Mouse (Mus musculus): ENCODE results near the gene Gm10130. TPM values are rescaled to one million over a fixed set of nuclear protein-coding genes. Genes with fewer than 3 reads are reported as not detected.
A peak's percentile ranks its signal among the peaks of the same experiment; 100 is the strongest.
"Not testable (repeated sequence)": the region's sequence is repeated elsewhere in the genome, so short reads cannot be mapped to it uniquely, and the experiment has no call there.

The Gm10130 gene
- 1.3 TPM in 1 of 2 replicates, not detected in the other for polyA plus RNA-seq (2014; fragmentation: Nextera tagmentation; extraction: Ambion mirVana)

- Histone ChIP-seq H3K4me3 (ENCODE audit: low read depth, low read length) (no peak within 1 kb of the TSS), H3K9me3 (replicated peaks; ENCODE audit: control insufficient read depth, low read length) (peaks cover 43% of the 10 kb centered on the region), H3K4me1 (ENCODE audit: control insufficient read depth, insufficient read depth, low read length) (no peaks in the 10 kb centered on the region), H3K36me3 (ENCODE audit: control insufficient read depth, insufficient read depth, low read length) (peaks cover 9% of the 10 kb centered on the region; the same call in 1 of the 2 replicates), H3K4me2 (ENCODE audit: low read length) (no peak within 1 kb of the TSS), H3K27me3 (replicated peaks; ENCODE audit: control insufficient read depth, insufficient read depth, low read length) (no peaks in the 10 kb centered on the region), H3K9ac (ENCODE audit: low read length) (no peak within 1 kb of the TSS), H3K27ac (ENCODE audit: low read depth, low read length) (no peak within 1 kb of the TSS)
- DNase-seq (ENCODE audit: low spot score), result no peak
- ATAC-seq, result no peak
- WGBS, result 93% methylated on average over 5 of the region's 5 CpGs
These were observed at the start of gene Gm10130 for GRCm38 (mm10) chr2:150323402-150323801. Gene Gm10130 (plus strand): TSS chr2:150323702.

GRCm38 (mm10) chr2:150293669-150294068 is 29.8 kb upstream of the Gm10130 start:
- 91% methylated on average over 6 of the region's 6 CpGs for WGBS

DNA sequence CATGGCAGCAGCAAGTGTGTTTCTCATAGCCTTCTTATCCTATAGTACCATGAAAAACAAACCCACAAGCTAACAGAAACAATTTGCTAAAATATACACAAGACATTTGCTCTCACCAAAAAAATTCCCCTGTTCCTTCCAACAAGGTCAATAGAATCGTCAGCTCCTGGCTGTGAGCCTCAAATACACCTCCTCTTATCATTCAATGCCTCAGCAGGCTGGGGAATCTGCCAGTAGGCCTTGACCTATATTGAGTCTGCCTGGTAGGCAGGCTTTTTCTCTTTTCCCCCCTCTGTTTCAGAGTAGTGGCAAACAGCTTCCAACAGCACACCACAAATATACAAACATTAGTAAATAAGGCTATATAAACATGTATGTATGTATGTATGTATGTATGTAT is 24.4 kb upstream of the Gm10130 start:
- WGBS, result 43% methylated on average over 1 of the region's 1 CpGs
- no peaks in the 10 kb centered on the region for H3K9me3 ChIP-seq (replicated peaks; ENCODE audit: control insufficient read depth, low read length)
- no peaks in the 10 kb centered on the region for H3K36me3 ChIP-seq (ENCODE audit: control insufficient read depth, insufficient read depth, low read length)
- no peak overlapping the region for H3K4me3 ChIP-seq (ENCODE audit: low read depth, low read length)
- ATAC-seq (no peak), DNase-seq (ENCODE audit: low spot score) (no peak)
- no peaks in the 10 kb centered on the region for H3K27me3 ChIP-seq (replicated peaks; ENCODE audit: control insufficient read depth, insufficient read depth, low read length)
- H3K9ac ChIP-seq (ENCODE audit: low read length), result no peak overlapping the region
- H3K27ac ChIP-seq (ENCODE audit: low read depth, low read length), result no peak overlapping the region
- no peak overlapping the region for H3K4me2 ChIP-seq (ENCODE audit: low read length)
- no peaks in the 10 kb centered on the region for H3K4me1 ChIP-seq (ENCODE audit: control insufficient read depth, insufficient read depth, low read length)

More at GRCm38 (mm10) chr2:150293669-150294068, 29.8 kb upstream of the Gm10130 start:
- Histone ChIP-seq H3K9ac (ENCODE audit: low read length) (no peak overlapping the region), H3K4me3 (ENCODE audit: low read depth, low read length) (no peak overlapping the region), H3K4me1 (ENCODE audit: control insufficient read depth, insufficient read depth, low read length) (no peaks in the 10 kb centered on the region), H3K36me3 (ENCODE audit: control insufficient read depth, insufficient read depth, low read length) (no peaks in the 10 kb centered on the region), H3K27ac (ENCODE audit: low read depth, low read length) (no peak overlapping the region), H3K4me2 (ENCODE audit: low read length) (no peak overlapping the region), H3K9me3 (replicated peaks; ENCODE audit: control insufficient read depth, low read length) (no peaks in the 10 kb centered on the region), H3K27me3 (replicated peaks; ENCODE audit: control insufficient read depth, insufficient read depth, low read length) (no peaks in the 10 kb centered on the region)
- ATAC-seq (no peak), DNase-seq (ENCODE audit: low spot score) (no peak)

DNA sequence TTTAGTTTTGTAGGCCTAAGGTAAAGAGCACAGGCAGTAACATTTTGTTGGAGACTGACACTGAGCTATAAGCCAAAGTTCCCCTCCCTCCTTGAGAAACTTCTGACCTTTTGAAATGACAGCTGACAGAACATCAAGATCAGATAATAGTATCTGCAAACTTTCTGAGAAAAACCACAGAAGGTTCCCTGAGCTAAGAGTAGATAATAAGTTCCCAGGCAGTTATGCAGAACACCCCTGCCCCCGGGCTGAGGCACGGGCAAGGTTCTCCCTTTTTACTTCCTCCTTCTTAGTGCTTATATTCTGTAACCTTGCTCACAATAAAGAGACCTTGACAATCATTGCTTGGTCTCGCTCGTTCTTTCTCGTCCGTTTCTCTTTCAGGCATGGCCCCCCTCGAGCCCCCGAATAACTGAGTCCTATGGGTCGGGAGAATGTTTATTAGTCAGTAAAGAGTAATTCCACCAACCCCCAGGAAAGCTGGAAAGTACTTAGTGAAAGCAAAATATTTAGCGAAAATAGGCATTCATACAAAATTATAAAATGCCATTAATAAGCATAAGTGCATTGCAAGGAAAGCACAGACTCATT is 16.2 kb upstream of the Gm10130 start:
- Histone ChIP-seq H3K27ac (ENCODE audit: low read depth, low read length) (no peak overlapping the region), H3K4me1 (ENCODE audit: control insufficient read depth, insufficient read depth, low read length) (no peaks in the 10 kb centered on the region), H3K9ac (ENCODE audit: low read length) (no peak overlapping the region), H3K9me3 (replicated peaks; ENCODE audit: control insufficient read depth, low read length) (no peaks in the 10 kb centered on the region), H3K27me3 (replicated peaks; ENCODE audit: control insufficient read depth, insufficient read depth, low read length) (no peaks in the 10 kb centered on the region), H3K4me3 (ENCODE audit: low read depth, low read length) (no peak overlapping the region), H3K4me2 (ENCODE audit: low read length) (no peak overlapping the region), H3K36me3 (ENCODE audit: control insufficient read depth, insufficient read depth, low read length) (no peaks in the 10 kb centered on the region)
- 90% methylated on average over 10 of the region's 10 CpGs for WGBS
- DNase-seq (ENCODE audit: low spot score) (no peak), ATAC-seq (no peak)

- not testable (repeated sequence) for H3K27ac ChIP-seq (ENCODE audit: low read depth, low read length); H3K9me3 ChIP-seq (replicated peaks; ENCODE audit: control insufficient read depth, low read length); H3K4me1 ChIP-seq (ENCODE audit: control insufficient read depth, insufficient read depth, low read length); H3K36me3 ChIP-seq (ENCODE audit: control insufficient read depth, insufficient read depth, low read length); H3K27me3 ChIP-seq (replicated peaks; ENCODE audit: control insufficient read depth, insufficient read depth, low read length)
- peak; percentile 99 for ATAC-seq
- H3K4me3 ChIP-seq (ENCODE audit: low read depth, low read length), result peak overlapping the region; percentile 39
- peak; percentile 91 for DNase-seq (ENCODE audit: low spot score)
- peak overlapping the region; percentile 58 for H3K9ac ChIP-seq (ENCODE audit: low read length)
- H3K4me2 ChIP-seq (ENCODE audit: low read length), result peak overlapping the region; percentile 53
- WGBS, result 17% methylated on average over 19 of the region's 19 CpGs
These were observed 12.3 kb upstream of the Gm10130 start for GRCm38 (mm10) chr2:150310952-150311884.

DNA sequence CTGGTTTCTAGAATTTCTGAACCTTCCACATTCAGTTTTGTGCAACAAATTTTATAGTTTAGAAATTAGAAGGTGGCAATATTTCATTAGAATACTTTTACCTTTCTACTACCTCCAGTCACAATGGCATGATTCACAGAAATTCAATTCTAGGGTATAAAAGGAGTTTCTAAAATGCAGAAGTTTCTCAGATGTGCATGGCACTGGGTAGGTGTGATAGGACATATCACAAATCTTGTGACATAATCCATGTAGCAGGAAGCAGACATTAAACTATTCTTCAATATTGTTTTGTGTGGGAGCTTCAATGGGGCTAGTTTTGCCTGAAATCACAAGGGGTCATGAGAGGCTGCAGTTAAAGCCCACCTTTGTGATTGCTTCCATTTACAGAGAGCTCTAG is 7.4 kb upstream of the Gm10130 start:
- Histone ChIP-seq H3K9ac (ENCODE audit: low read length) (no peak overlapping the region), H3K4me1 (ENCODE audit: control insufficient read depth, insufficient read depth, low read length) (no peaks in the 10 kb centered on the region), H3K4me2 (ENCODE audit: low read length) (no peak overlapping the region), H3K4me3 (ENCODE audit: low read depth, low read length) (no peak overlapping the region), H3K9me3 (replicated peaks; ENCODE audit: control insufficient read depth, low read length) (peaks cover 22% of the 10 kb centered on the region), H3K36me3 (ENCODE audit: control insufficient read depth, insufficient read depth, low read length) (no peaks in the 10 kb centered on the region), H3K27ac (ENCODE audit: low read depth, low read length) (no peak overlapping the region), H3K27me3 (replicated peaks; ENCODE audit: control insufficient read depth, insufficient read depth, low read length) (no peaks in the 10 kb centered on the region)
- DNase-seq (ENCODE audit: low spot score) (no peak), ATAC-seq (no peak)

DNA sequence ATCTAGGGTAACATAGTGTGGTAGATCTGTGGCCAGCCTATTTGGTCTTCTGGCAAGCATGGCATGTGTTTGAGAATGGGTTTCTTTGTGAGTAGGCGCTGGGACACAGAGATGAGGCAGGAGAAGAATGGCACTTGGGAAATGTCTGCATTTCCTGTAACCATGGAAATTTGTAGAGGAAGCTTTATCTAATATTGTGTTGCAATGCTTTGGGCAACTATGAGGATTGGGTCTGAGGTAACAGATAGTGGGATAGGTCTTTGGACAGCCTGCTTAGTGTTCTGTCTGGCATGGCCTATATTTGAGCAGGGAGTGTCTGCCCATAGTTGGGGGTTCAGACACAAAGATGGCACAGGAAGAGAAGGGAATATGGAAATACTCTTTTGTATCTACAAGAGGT is 4.5 kb upstream of the Gm10130 start:
- H3K9me3 ChIP-seq (replicated peaks; ENCODE audit: control insufficient read depth, low read length), result peaks cover 39% of the 10 kb centered on the region
- H3K4me1 ChIP-seq (ENCODE audit: control insufficient read depth, insufficient read depth, low read length), result no peaks in the 10 kb centered on the region
- no peak overlapping the region for H3K4me3 ChIP-seq (ENCODE audit: low read depth, low read length)
- ATAC-seq (no peak), DNase-seq (ENCODE audit: low spot score) (no peak)
- no peak overlapping the region for H3K4me2 ChIP-seq (ENCODE audit: low read length)
- no peak overlapping the region for H3K9ac ChIP-seq (ENCODE audit: low read length)
- 96% methylated on average over 1 of the region's 1 CpGs for WGBS
- 0 out of 2 replicates have a peak, but pooled peaks cover 4% of the 10 kb centered on the region for H3K36me3 ChIP-seq (ENCODE audit: control insufficient read depth, insufficient read depth, low read length)
- H3K27me3 ChIP-seq (replicated peaks; ENCODE audit: control insufficient read depth, insufficient read depth, low read length), result no peaks in the 10 kb centered on the region
- no peak overlapping the region for H3K27ac ChIP-seq (ENCODE audit: low read depth, low read length)

- H3K36me3 ChIP-seq (ENCODE audit: control insufficient read depth, insufficient read depth, low read length); H3K27me3 ChIP-seq (replicated peaks; ENCODE audit: control insufficient read depth, insufficient read depth, low read length); H3K9me3 ChIP-seq (replicated peaks; ENCODE audit: control insufficient read depth, low read length); H3K4me2 ChIP-seq (ENCODE audit: low read length); H3K4me3 ChIP-seq (ENCODE audit: low read depth, low read length); ATAC-seq; DNase-seq (ENCODE audit: low spot score); H3K9ac ChIP-seq (ENCODE audit: low read length); H3K4me1 ChIP-seq (ENCODE audit: control insufficient read depth, insufficient read depth, low read length); H3K27ac ChIP-seq (ENCODE audit: low read depth, low read length): not testable (repeated sequence)
These were observed 33.6 kb downstream of the Gm10130 start for GRCm38 (mm10) chr2:150357136-150357535.

Measured in forebrain, embryonic 14.5 days (tissue).